Mouse (Mus musculus) neural tube, embryonic 11.5 days (tissue): ENCODE results near the gene Ccdc57. TPM values are rescaled to one million over a fixed set of nuclear protein-coding genes. Genes with fewer than 3 reads are reported as not detected.

Experiments
- ATAC-seq: fragments of 200-750 bp; cut with Nextera tagmentation; 2 replicates; pipeline ENCODE4 v1.8.0; 2017; ENCODE audit warnings: moderate number of reproducible peaks, mild to moderate bottlenecking, moderate TSS enrichment, moderate library complexity; ENCODE audit not compliant: insufficient read depth, low FRiP score, low TSS enrichment
- DNase-seq: peaks from one replicate; pipeline ENCODE4 v3.0.0-alpha.2; 2015; ENCODE audit warnings: low spot score
- H3K27ac ChIP-seq: fragments of 300-500 bp; sonication (generic); 2 replicates; pipeline ENCODE4 v1.5.1; 2014; ENCODE audit warnings: low read depth, mild to moderate bottlenecking, low read length
- H3K27me3 ChIP-seq: fragments of 300-500 bp; sonication (generic); 2 replicates; pipeline ENCODE4 v1.6.1; 2014; ENCODE audit warnings: mild to moderate bottlenecking, low read length, mixed read lengths; ENCODE audit not compliant: control insufficient read depth, insufficient read depth
- H3K36me3 ChIP-seq: fragments of 300-500 bp; sonication (generic); 2 replicates; pipeline ENCODE4 v1.6.1; 2014; ENCODE audit warnings: mild to moderate bottlenecking, low read length, moderate library complexity, mixed read lengths; ENCODE audit not compliant: control insufficient read depth, insufficient read depth
- H3K4me1 ChIP-seq: fragments of 300-500 bp; sonication (generic); 2 replicates; pipeline ENCODE4 v1.6.1; 2014; ENCODE audit warnings: low read length, mixed read lengths; ENCODE audit not compliant: control insufficient read depth, insufficient read depth
- H3K4me2 ChIP-seq: fragments of 300-500 bp; sonication (generic); 2 replicates; pipeline ENCODE4 v1.6.1; 2014; ENCODE audit warnings: low read depth, mild to moderate bottlenecking, moderate library complexity
- H3K4me3 ChIP-seq: fragments of 300-500 bp; sonication (generic); 2 replicates; pipeline ENCODE4 v1.5.1; 2014; ENCODE audit warnings: low read depth, low read length
- H3K9ac ChIP-seq: fragments of 300-500 bp; sonication (generic); 2 replicates; pipeline ENCODE4 v1.6.1; 2014; ENCODE audit warnings: mild to moderate bottlenecking, low read length
- H3K9me3 ChIP-seq: fragments of 300-500 bp; sonication (generic); 2 replicates; pipeline ENCODE4 v1.6.1; 2016; ENCODE audit warnings: low read length; ENCODE audit not compliant: control insufficient read depth
- WGBS: fragments of 180-500 bp; shearing (Covaris S2); extraction: QIAGEN DNeasy Blood & Tissue Kit; methylation state at CpG from one replicate; pipeline ENCODE4 v1.1.7; 2014; 5-methylcytosine and 5-hydroxymethylcytosine counted together
- polyA plus RNA-seq: library from polyadenylated mRNA; unstranded; fragments of >200 nt; fragmentation: Nextera tagmentation; extraction: Ambion mirVana; gene quantifications from 2 replicates; pipeline ENCODE4 v1.2.1, GENCODE M21; 2014

Gene Ccdc57
- polyA plus RNA-seq: 4.6 and 5.8 TPM in 2 replicates

DNA sequence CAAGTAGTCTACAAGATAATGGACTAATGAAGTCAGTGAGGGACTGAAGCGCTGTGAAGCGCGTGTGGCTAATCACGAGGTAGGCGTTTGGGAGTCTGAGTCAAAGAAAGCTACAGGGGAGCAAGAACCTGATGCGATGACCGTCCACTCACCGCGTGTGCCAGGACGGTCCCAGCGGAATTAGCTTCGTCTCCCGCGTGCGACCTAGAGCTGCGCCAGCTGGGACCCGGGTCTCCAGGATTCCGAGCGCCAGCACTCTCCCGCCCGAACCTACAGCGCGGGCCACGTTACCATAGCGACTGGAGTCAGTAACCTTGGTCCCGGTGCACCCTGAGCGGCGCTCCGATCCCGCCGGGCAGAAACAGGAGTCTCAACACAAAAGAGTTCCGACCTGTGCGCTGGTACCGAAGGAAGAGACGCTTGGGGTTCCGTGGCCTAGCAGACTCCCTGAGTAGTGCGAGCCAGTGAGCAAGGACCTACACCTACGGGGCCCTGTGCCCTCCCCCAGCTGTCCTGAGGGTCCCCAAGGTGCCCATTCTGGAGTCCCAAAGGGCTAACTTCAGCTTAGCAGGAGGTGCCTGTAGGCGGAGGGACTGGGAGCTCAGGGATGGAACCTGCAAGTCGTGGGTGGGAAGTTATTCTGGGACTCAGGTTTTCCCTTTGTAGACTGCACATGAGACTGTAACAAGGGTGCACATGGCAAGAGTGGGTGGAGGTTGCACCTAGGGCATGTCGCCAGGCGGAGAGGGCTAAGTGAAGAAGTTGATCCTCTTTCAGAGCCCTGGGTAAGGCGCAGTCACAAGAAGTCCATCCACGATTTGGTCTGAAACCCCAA lies at the start of gene Ccdc57:
TSS of gene Ccdc57 (minus strand) at position 309 of the 835 bp plus-strand sequence.
- Histone ChIP-seq H3K27me3 (no peaks in the 10 kb centered on the region), H3K9ac (peak within 1 kb of the TSS; percentile 73), H3K4me1 (no peaks in the 10 kb centered on the region), H3K36me3 (no peaks in the 10 kb centered on the region), H3K27ac (no peak within 1 kb of the TSS), H3K4me2 (peak within 1 kb of the TSS; percentile 61), H3K4me3 (peak within 1 kb of the TSS; percentile 63), H3K9me3 (no peaks in the 10 kb centered on the region)
- WGBS: 9% methylated on average over 44 of the region's 44 CpGs
- DNase-seq (peak; percentile 91), ATAC-seq (peak; percentile 79)

DNA sequence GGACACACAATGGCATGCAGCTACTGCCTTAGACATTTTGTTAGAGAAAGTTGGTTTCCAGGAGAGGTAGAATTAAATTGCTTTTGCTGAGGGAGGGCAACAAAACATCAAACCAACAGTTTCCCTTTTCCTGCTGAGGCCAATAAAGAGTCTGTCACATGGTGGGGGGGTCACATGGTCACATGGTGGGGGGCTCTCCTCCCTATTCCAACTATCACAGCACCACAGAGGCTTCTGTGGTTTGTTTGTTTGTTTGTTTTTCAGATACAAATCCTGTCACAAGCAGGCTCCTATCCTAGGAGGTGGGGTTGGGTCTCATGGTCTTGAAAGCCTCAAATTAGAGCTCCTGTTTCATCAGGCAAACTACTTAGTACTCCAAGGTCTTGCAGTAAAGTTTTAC lies 49.8 kb upstream of the Ccdc57 start:
- Histone ChIP-seq H3K4me2 (no peak overlapping the region), H3K4me1 (no peaks in the 10 kb centered on the region), H3K9me3 (no peaks in the 10 kb centered on the region), H3K9ac (no peak overlapping the region), H3K4me3 (no peak overlapping the region), H3K27me3 (no peaks in the 10 kb centered on the region), H3K36me3 (peaks cover 19% of the 10 kb centered on the region), H3K27ac (no peak overlapping the region)
- DNase-seq (no peak), ATAC-seq (no peak)

DNA sequence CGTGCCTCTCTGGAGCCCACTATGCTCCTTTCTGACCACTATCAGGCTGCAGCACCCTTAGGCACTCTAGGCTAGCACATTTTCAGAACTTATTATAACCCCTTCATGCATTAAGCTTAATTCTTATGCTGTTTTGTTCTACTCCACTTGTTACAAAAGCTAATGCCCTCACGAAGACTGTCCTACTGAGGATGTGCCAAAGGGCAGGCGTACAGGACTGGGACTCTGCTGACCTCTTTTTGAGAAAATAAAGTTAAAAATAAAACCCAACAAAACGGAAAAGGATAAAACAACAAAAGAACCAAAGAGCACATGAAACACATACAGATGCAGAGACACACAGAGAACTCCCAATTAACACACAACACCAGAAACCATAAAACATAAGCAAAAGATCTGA lies 49.0 kb upstream of the Ccdc57 start:
- WGBS: 93% methylated on average over 4 of the region's 4 CpGs
- Histone ChIP-seq H3K9ac (no peak overlapping the region), H3K9me3 (no peaks in the 10 kb centered on the region), H3K36me3 (peaks cover 19% of the 10 kb centered on the region), H3K4me2 (no peak overlapping the region), H3K4me1 (no peaks in the 10 kb centered on the region), H3K27ac (no peak overlapping the region), H3K4me3 (no peak overlapping the region), H3K27me3 (no peaks in the 10 kb centered on the region)
- ATAC-seq (no peak), DNase-seq (no peak)

DNA sequence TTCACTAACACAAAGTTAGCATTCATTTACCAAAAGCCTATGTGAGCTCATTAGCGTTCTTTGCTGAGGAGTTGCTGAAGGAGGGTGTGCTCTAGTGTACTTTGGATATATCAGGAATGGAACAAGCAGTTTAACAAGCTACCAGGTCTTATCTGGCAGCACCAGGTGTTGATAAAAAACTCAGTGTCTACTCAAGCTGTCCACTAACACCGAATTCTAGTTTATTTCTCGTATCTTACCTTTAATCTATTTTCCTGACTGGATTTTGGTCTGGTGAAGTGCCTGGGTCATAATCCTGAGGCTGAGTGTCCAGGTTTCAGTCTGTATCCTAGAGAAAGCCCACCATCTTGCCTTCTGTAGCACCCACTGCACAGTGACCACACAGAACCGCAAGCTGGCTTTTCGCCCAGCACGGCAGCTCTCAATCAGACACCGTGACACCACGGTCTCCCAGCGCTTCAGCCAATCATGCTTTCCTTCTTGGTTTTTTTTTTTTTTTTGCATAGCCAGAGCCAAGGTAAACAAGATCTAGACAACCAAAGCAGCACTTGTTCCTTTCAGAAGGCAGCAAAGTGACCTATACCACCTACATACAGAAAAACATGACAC lies 47.9 kb upstream of the Ccdc57 start:
- Histone ChIP-seq H3K4me3 (no peak overlapping the region), H3K36me3 (peaks cover 16% of the 10 kb centered on the region), H3K27me3 (no peaks in the 10 kb centered on the region), H3K4me2 (no peak overlapping the region), H3K9ac (no peak overlapping the region), H3K9me3 (no peaks in the 10 kb centered on the region), H3K4me1 (no peaks in the 10 kb centered on the region), H3K27ac (no peak overlapping the region)
- WGBS: 94% methylated on average over 9 of the region's 9 CpGs
- ATAC-seq: no peak
- DNase-seq: no peak

DNA sequence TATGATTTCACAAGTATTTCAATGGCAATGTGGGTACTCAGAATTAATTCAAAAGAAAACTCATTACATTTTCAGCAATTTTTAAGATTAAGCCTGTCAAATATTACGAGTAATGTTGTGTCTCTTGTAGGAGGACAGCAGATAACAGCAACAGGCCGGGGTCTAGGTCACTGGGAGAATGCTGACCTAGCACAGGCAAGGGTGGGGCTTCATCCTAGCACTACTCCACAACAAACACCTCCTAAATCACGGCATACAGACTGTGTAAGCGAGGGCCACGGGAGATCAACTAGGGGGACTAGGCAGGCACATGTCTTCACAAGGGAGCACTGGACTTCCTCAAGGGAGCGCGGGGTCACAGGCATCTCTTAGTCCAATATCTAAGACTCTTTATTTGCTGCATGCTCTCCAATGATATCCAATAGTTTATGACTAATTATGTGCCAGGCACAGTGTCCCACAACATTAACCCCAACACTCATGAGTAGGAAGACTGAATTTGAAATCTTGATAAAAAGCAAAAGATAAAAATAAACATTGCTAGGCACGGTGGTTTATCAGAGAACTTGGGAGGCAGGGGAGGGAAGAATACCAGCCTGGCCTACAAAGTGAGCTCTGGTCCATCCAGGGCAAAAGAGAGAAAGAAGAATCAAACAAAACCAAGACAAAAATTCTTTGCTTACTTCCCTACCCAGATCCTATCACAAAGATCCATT lies 47.2 kb upstream of the Ccdc57 start:
- Histone ChIP-seq H3K4me3 (no peak overlapping the region), H3K27ac (no peak overlapping the region), H3K27me3 (no peaks in the 10 kb centered on the region), H3K9ac (no peak overlapping the region), H3K9me3 (no peaks in the 10 kb centered on the region), H3K36me3 (peaks cover 16% of the 10 kb centered on the region), H3K4me2 (no peak overlapping the region), H3K4me1 (no peaks in the 10 kb centered on the region)
- no peak for DNase-seq
- 89% methylated on average over 8 of the region's 8 CpGs for WGBS
- ATAC-seq: no peak

DNA sequence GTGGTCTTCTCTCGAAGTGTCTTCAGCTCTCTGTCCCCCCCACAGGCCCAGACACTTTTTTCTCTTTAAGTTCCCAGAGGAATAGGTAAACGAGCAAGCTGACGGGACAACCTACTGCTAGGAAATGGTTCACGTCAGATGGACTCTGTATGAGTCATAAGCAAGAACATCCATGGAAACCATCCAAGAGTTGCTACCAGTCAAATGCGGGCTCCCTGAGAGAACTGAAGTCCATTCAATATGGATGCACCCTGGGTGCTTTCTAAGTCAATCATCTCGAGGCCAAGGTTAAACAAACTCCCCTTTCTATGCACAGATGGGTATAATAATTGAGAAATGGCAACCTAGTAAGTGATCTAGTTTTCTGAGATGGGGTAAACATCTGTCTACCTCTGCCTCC lies 40.6 kb upstream of the Ccdc57 start:
- no peaks in the 10 kb centered on the region for H3K9me3 ChIP-seq
- no peak for ATAC-seq
- H3K27me3 ChIP-seq: no peaks in the 10 kb centered on the region
- no peak overlapping the region for H3K9ac ChIP-seq
- no peak overlapping the region for H3K4me3 ChIP-seq
- no peak for DNase-seq
- H3K4me1 ChIP-seq: no peaks in the 10 kb centered on the region
- no peak overlapping the region for H3K27ac ChIP-seq
- WGBS: 93% methylated on average over 6 of the region's 6 CpGs
- H3K4me2 ChIP-seq: no peak overlapping the region
- peaks cover 27% of the 10 kb centered on the region for H3K36me3 ChIP-seq

DNA sequence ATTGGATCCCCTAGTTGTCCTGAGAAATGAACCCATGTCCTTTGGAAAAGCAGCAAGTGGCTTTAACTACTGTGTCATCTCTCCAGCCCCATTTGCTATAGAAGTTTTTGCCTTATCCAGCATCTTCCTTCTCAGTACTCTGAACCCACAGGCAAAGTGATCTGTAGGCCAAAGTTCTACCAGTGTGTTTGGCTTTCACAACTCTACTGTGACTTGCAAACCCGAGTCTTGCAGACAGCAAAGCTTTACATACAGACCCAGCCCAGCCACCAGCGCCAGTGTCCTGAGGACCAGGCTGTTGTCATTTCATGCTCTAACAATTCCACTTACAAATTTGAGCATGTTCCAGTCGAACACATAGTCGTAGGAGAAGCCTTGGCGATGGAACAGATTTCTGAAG lies 38.6 kb upstream of the Ccdc57 start:
- Histone ChIP-seq H3K27me3 (no peaks in the 10 kb centered on the region), H3K36me3 (peaks cover 42% of the 10 kb centered on the region), H3K9ac (no peak overlapping the region), H3K9me3 (no peaks in the 10 kb centered on the region), H3K27ac (no peak overlapping the region), H3K4me1 (no peaks in the 10 kb centered on the region), H3K4me3 (no peak overlapping the region), H3K4me2 (no peak overlapping the region)
- DNase-seq: no peak
- WGBS: 90% methylated on average over 5 of the region's 5 CpGs
- no peak for ATAC-seq

DNA sequence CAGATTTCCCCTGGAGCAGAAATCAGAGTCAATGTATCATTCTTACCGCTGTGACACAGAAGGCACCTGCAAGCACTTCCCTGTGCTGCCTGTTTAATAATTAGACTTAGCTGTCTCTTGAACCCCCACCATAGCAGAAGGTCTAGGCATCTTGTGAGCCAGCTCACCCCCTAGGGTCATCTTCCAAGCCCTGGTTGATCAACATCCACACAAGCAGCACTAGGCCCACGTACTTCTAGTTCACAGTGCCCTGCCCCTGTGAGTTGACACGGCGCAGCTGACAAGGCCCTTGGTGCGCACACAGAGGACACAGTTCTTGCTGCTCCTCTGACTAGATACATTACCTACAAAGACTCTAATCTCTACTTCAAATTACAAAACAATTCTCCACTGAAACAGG lies 37.1 kb upstream of the Ccdc57 start:
- Histone ChIP-seq H3K9me3 (no peaks in the 10 kb centered on the region), H3K4me3 (no peak overlapping the region), H3K27me3 (no peaks in the 10 kb centered on the region), H3K9ac (no peak overlapping the region), H3K4me2 (no peak overlapping the region), H3K4me1 (no peaks in the 10 kb centered on the region), H3K36me3 (peaks cover 52% of the 10 kb centered on the region), H3K27ac (no peak overlapping the region)
- WGBS: 93% methylated on average over 5 of the region's 5 CpGs
- ATAC-seq (no peak), DNase-seq (no peak)
